Mouse (Mus musculus) cerebellum, postnatal 36 days (tissue): ENCODE data around the gene Nav2.

Experiments
- DNase-seq, 2 experiments: peaks; one replicate each; pipeline ENCODE4 v3.0.0; 2021 to 2022; ENCODE audit warnings: mixed read lengths in 2 of 2

The Nav2 gene

GRCm38 (mm10) chr7:49252902-49253301 lies 344.4 kb downstream of the Nav2 start:
- DNase-seq, result no peak

- peak in 1 of 2 experiments; percentile 43 for DNase-seq
Measured at GRCm38 (mm10) chr7:49255053-49255452, 346.5 kb downstream of the Nav2 start.

- no peak for DNase-seq
Measured at GRCm38 (mm10) chr7:49257234-49257906, 348.9 kb downstream of the Nav2 start.

- no peak for DNase-seq
Measured at GRCm38 (mm10) chr7:49258088-49258487, 349.6 kb downstream of the Nav2 start.

GRCm38 (mm10) chr7:49261941-49262511 lies 353.5 kb downstream of the Nav2 start:
- DNase-seq, result peak; percentile 47 to 66

GRCm38 (mm10) chr7:49266422-49266821 lies 357.9 kb downstream of the Nav2 start:
- peak; percentile 67 to 71 for DNase-seq

GRCm38 (mm10) chr7:49267621-49268325 lies 359.3 kb downstream of the Nav2 start:
- peak; percentile 76 to 77 for DNase-seq

GRCm38 (mm10) chr7:49268401-49268921 lies 359.9 kb downstream of the Nav2 start:
- DNase-seq, result no peak

- DNase-seq, result no peak
Measured at GRCm38 (mm10) chr7:49270855-49271254, 362.3 kb downstream of the Nav2 start.

- DNase-seq, result peak; percentile 83 to 85
Measured at GRCm38 (mm10) chr7:49272445-49273439, 364.2 kb downstream of the Nav2 start.

- DNase-seq, result no peak
Measured at GRCm38 (mm10) chr7:49273907-49274656, 365.6 kb downstream of the Nav2 start.

- DNase-seq, result peak; percentile 66 to 67
Measured at GRCm38 (mm10) chr7:49274676-49275075, 366.2 kb downstream of the Nav2 start.

GRCm38 (mm10) chr7:49276163-49276562 lies 367.6 kb downstream of the Nav2 start:
- DNase-seq, result no peak

- DNase-seq, result no peak
Measured at GRCm38 (mm10) chr7:49277685-49278084, 369.2 kb downstream of the Nav2 start.

- DNase-seq, result no peak
Measured at GRCm38 (mm10) chr7:49278531-49278930, 370.0 kb downstream of the Nav2 start.

GRCm38 (mm10) chr7:49280427-49280826 lies 371.9 kb downstream of the Nav2 start:
- no peak for DNase-seq

GRCm38 (mm10) chr7:49282446-49282845 lies 373.9 kb downstream of the Nav2 start:
- DNase-seq, result no peak

- no peak for DNase-seq
Measured at GRCm38 (mm10) chr7:49283507-49284361, 375.2 kb downstream of the Nav2 start.

GRCm38 (mm10) chr7:49288186-49288585 lies 379.7 kb downstream of the Nav2 start:
- DNase-seq, result no peak

GRCm38 (mm10) chr7:49290308-49290707 lies 381.8 kb downstream of the Nav2 start:
- no peak for DNase-seq
